Mouse (Mus musculus) cortical plate, adult 2 months (tissue): ENCODE data around the gene 2310007B03Rik.

ENCODE experiments used
- CTCF ChIP-seq: fragments of 200-500 bp; IDR thresholded peaks from 2 replicates; pipeline ENCODE4 v1.5.1; 2011; ENCODE audit warnings: mild to moderate bottlenecking, control low read depth, low read length; ENCODE audit not compliant: insufficient read depth; ENCODE audit errors: extremely low read depth
- POLR2A ChIP-seq: fragments of 200-500 bp; IDR thresholded peaks from 2 replicates; pipeline ENCODE4 v1.6.1; 2011; ENCODE audit warnings: mild to moderate bottlenecking, low read length, control low read depth; ENCODE audit not compliant: insufficient read depth; ENCODE audit errors: extremely low read depth

- TF ChIP-seq CTCF: no peak
- TF ChIP-seq POLR2A: peak; percentile 96
These were observed 59.1 kb downstream of the 2310007B03Rik start, which contains the start of gene Kif1a for GRCm38 (mm10) chr1:93101571-93102061.
